Mouse (Mus musculus) heart, postnatal 36 days (tissue): ENCODE data around the gene H2-M10.2. TPM values are rescaled to one million over a fixed set of nuclear protein-coding genes. Genes with fewer than 3 reads are reported as not detected.
"Not testable (repeated sequence)": the region's sequence is repeated elsewhere in the genome, so short reads cannot be mapped to it uniquely, and the experiment has no call there.

ENCODE experiments used
- DNase-seq, 2 experiments: peaks; one replicate each; pipeline ENCODE4 v3.0.0; 2021 to 2022
- intact Hi-C: fragments of 180-260 bp; cut with DNase I; formaldehyde crosslinking; loops from one replicate; pipeline ENCODE4 v1.15.1; 2025
- total RNA-seq, 2 experiments: library from RNA; stranded (reverse); gene quantifications; 2 replicates each; pipeline ENCODE4 v1.2.3; 2021

Gene H2-M10.2
- total RNA-seq, 2 experiments from 2014 or later, result not detected

DNA sequence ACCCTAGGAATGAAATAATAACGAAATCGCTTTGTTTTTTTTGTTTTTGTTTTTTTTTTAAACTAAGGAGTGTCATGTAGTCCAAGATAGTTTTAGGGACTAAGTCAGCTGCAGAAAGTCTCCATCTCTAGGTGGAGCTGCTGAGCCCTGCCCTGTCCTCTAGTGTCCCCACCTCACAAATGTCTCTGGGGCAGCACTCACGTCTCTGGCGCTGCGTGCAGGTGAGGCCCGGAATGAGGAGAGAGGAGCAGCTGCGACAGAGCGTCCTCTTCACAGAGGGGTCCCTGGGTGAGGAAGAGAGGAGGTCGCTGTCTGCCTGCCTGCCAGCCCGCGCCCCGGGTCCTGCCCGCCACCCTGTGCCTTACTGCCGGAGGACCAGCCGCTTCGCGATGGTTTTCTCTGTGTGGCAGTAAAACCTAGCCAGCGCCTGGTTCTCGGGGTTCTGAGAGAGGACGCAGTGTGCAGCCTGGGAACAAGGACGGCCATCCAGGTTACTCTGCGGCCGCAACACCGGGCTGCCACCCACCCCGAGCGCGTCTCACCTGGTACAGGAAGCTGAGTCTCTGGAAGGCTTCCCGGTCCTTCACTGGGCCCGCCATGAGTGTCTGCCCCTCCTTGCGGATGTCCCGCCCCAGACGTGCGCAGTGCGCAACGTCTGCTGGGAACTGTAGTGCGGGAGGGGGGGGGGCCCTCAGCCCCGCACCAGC, 28.9 kb downstream of the H2-M10.2 start:
- intact Hi-C loops, result loop anchor here (10.0 kb wide), 1 partner anchor 583 kb away; the partner anchor contains the start of gene Gtf2h4
- peak; percentile 78 to 84 for DNase-seq

DNA sequence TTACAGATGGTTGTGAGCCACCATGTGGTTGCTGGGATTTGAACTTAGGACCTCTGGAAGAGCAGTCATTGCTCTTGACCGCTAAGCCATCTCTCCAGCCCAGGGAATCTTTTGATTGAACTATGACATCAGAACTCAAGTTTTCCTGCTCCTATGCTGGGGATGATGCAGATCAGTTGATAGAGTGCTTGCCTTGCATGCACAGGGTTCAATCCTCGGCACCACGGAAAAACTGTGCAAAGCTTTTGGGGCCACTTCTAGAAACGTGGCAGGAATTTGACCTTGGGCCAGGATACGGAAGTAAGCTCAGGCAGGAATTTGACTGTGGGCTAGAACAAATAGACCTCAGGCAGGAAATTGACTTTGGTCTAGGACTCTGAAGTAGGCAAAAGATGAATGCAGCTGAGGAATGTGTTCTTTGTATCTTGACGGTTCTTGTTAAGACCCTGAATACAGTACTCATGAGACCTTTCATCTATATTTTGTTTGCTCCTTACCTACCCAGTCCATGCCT, 33.1 kb downstream of the H2-M10.2 start:
- no peak for DNase-seq
- intact Hi-C loops, result loop anchor here (10.0 kb wide), 1 partner anchor 578 kb away; the partner anchor contains the start of gene Gtf2h4

DNA sequence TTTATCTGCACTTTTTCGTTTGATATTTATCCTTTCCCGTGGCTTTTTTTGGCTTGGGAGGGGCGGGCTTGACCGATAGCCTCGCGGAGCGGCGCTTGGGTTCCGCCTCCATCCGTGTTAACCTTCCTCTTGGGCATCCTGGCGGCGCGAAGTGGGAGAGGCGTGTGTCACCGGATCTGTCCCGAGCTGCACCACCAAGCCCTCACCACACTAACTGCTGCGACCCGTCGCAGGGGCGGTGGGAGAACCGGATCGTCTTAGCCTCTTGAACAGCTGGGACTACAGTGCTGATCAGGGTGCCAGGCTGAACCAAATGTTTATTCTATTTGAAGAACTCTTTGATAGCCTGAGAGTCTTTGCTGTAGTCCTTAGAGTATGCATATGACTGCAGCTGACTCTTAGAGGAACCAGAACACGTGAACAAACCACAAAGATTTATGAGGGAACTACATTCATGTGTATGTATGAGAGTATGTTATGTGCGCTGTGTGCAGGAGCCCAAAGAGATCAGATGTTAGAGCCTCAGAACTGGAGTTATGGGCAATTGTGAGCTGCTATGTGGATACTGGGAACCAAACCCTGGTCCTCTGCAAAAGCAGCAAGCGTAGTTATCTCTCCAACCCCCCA, 33.9 kb downstream of the H2-M10.2 start:
- intact Hi-C loops, result loop anchor here (10.0 kb wide), 1 partner anchor 578 kb away; the partner anchor contains the start of gene Gtf2h4
- peak in 1 of 2 experiments; percentile 23 for DNase-seq

DNA sequence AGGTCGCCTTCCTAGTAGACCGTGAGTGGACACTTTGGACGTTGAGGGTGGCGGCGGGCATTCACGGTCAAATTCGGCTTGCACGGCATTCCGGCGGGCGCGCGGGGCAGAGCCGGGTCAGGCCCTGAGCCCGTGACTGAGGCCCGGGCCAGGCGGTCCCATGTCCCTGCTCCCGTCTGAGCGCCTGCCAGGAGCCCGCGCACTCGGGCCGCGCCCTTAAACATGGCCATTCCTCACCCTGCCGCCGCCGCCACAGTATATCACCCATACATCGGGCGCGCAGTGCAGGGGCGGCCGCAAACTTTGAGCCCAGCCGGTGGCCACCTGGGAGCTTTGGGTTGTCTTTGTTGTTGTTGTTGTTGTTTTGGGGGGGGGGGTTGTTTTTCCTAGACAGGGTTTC, 37.4 kb downstream of the H2-M10.2 start:
- intact Hi-C loops, result loop anchor here (10.0 kb wide), 1 partner anchor 166 kb away; no protein-coding TSS in a partner anchor
- no peak for DNase-seq

DNA sequence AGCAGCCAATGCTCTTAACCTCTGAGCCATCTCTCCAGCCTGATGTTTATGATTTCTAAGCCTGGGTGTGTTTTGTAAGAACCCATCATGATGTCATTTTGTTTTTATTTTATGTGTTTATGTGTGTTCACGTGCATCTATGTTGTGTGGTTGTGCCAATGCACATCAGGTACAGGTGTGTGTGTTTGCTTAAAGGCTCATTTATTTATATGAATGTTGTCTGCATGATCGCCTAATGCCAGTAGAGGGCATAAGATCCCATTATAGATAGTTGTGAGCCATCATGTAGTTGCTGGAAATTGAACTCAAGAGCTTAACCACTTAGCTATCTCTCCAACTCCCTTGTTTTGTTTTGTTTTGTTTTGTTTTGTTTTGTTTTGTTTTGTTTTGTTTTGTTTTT, 40.5 kb downstream of the H2-M10.2 start:
- DNase-seq, result no peak
- intact Hi-C loops, result loop anchor here (10.0 kb wide), 1 partner anchor 169 kb away; no protein-coding TSS in a partner anchor

DNA sequence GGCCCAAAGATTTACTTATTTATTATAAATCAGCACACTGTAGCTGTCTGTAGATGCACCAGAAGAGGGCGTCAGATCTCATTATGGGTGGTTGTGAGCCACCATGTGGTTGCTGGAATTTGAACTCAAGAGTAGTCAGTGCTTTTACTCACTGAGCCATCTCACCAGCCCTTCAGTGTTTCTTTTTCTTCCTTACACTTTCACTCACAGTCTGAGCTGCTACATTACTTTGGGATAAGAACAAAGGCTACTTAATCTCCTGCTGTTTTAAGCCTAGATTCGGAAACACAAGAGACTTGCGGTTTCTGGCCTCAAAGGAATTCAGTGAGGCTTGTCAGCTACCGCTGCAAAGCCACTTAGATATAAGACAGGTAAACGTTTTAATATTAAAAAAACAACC, 42.3 kb downstream of the H2-M10.2 start:
- intact Hi-C loops, result loop anchor here (10.0 kb wide), 1 partner anchor 171 kb away; no protein-coding TSS in a partner anchor
- no peak for DNase-seq

DNA sequence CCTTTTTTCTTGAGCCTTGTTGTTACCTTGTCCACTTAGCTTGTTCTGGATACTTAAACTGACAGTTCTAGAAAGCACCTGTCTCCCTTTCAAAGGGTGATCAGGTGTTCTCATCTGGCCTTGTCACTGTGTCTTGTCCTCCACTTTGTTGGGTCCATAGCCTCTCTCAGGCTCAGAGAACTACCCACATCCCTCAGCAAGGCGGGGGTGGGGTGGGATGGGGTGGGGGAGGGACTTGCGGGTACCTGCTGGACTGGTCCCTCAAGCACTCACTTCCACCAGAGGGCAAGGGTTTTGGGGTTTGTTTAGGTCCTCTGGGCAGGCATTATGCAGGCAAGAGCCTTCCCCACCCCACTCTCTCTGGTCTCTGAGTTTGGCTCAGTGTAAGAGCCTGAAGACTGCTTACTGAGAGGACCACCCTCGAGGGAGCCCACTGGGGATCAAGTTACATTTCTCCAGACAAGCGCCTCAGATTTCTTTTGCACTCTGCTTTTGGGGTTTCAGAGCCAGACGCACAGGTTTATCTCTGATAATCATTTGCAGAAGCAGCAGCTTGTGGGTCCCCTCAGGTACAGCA, 45.6 kb downstream of the H2-M10.2 start:
- no peak for DNase-seq
- intact Hi-C loops, result loop anchor here (10.0 kb wide), 1 partner anchor 174 kb away; no protein-coding TSS in a partner anchor

DNA sequence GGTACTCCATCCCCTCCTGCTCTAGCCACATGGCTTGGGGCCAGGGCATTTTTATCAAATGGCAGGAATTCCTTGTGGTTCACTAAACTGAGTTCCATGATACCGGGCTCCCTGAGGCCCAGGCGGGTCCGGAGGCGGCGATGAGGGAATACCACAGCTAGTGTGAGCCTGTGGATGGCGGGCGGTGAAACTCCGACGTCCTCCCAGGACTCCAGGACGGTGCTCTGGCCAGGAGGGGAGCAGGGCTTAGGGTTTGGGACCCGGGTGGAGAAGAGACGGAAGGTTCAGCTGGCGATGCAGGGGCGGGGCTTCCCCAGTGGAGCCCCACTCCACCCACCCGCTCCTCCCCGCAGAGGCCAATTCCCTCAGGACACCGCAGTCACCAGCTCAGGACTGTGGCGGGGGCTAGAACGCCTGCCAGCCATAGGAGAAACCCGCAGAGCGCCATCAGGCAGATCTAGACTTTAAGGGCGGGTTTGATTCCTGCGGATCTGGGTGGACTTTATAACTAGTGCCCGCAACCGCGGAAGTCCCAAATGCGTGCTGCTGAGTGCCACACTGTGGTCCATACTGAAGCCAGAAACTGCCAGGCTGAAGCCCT, 48.9 kb downstream of the H2-M10.2 start:
- intact Hi-C loops, result no loop called here
- DNase-seq, result no peak

DNA sequence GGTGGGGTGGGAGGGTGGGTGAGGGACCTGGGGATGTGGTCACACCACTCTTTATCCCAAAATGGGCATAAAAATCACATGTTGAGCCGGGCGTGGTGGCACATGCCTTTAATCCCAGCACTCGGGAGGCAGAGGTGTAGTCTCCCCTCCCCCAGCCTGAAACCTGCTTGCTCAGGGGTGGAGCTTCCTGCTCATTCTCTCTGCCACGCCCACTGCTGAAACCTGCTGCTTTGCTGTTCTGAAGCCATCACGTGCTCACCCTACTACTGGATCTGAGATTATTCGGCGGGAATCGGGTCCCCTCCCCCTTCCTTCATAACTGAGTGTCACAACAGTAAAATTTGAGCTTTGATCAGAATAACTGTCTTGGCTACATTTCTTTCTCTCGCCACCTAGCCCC, 51.0 kb downstream of the H2-M10.2 start:
- DNase-seq, intact Hi-C loops: not testable (repeated sequence)

Other genes with a start within 250 kb of the H2-M10.2 start
- 1 to 10 TPM; 9.5 to 10.0 TPM for gene H2-T22, start 243.7 kb downstream of the H2-M10.2 start, total RNA-seq
- gene Gm6034, start 243.5 kb downstream of the H2-M10.2 start, total RNA-seq, result not detected
- gene Gm11127, start 228.1 kb downstream of the H2-M10.2 start, total RNA-seq, result 1 to 10 TPM; 3.4 to 4.3 TPM
- under 1 TPM; 0.19 to 0.22 TPM for gene Gm19684, start 164.8 kb downstream of the H2-M10.2 start, total RNA-seq
- gene Gm7030, start 157.1 kb downstream of the H2-M10.2 start, total RNA-seq, result not detected
- gene Gm8909, start 118.0 kb downstream of the H2-M10.2 start, total RNA-seq, result not detected
- gene H2-T3, start 96.2 kb downstream of the H2-M10.2 start, total RNA-seq, result not detected
- gene Rpp21, start 28.4 kb downstream of the H2-M10.2 start, total RNA-seq, result 10 to 100 TPM; 39.6 to 41.1 TPM
- gene Trim39, start 14.2 kb downstream of the H2-M10.2 start, total RNA-seq, result 1 to 10 TPM; 6.5 to 7.6 TPM
- not detected for gene H2-M10.1, start 39.7 kb upstream of the H2-M10.2 start, total RNA-seq
- gene H2-M10.3, start 81.9 kb upstream of the H2-M10.2 start, total RNA-seq, result not detected
- gene H2-M10.4, start 175.8 kb upstream of the H2-M10.2 start, total RNA-seq, result not detected